Mouse (Mus musculus): ENCODE results near the gene Rnh1. TPM values are rescaled to one million over a fixed set of nuclear protein-coding genes. Genes with fewer than 3 reads are reported as not detected.

Gene Rnh1
- polyA plus RNA-seq, 1 experiment from 2014 or later = 165 TPM

MicroRNAs within 50 kb of the gene (microRNA counts, 519-probe panel; counts per million panel counts)
- 4,010 counts per million, percentile 78 among the panel's probes with 10 or more counts for microRNA mmu-miR-210

Small RNA genes lying within 50 kb of the gene (microRNA-seq; reads per million reads assigned to microRNA genes)
- 964 reads per million, percentile 72 among the genes with 10 or more reads in this experiment for gene Mir210

Other genes with a start within 250 kb of the Rnh1 start
- gene Pgghg, start 231.5 kb downstream of the Rnh1 start, polyA plus RNA-seq (2014; fragmentation: Nextera tagmentation; extraction: Ambion mirVana) = 28.7 and 31.0 TPM in 2 replicates
- gene Ifitm5, start 222.6 kb downstream of the Rnh1 start, polyA plus RNA-seq (2014; fragmentation: Nextera tagmentation; extraction: Ambion mirVana) = 2.0 and 2.6 TPM in 2 replicates
- gene Gm45717, start 216.9 kb downstream of the Rnh1 start, polyA plus RNA-seq (2014; fragmentation: Nextera tagmentation; extraction: Ambion mirVana) = not detected in 2 replicates
- gene Ifitm2, start 216.9 kb downstream of the Rnh1 start, polyA plus RNA-seq (2014; fragmentation: Nextera tagmentation; extraction: Ambion mirVana) = 1,395 and 1,501 TPM in 2 replicates
- gene Ifitm1, start 205.6 kb downstream of the Rnh1 start, polyA plus RNA-seq (2014; fragmentation: Nextera tagmentation; extraction: Ambion mirVana) = 241 and 289 TPM in 2 replicates
- 347 and 377 TPM in 2 replicates for gene Ifitm3, start 162.1 kb downstream of the Rnh1 start, polyA plus RNA-seq (2014; fragmentation: Nextera tagmentation; extraction: Ambion mirVana)
- 2.6 TPM in 1 of 2 replicates, not detected in the other for gene Ifitm6, start 154.9 kb downstream of the Rnh1 start, polyA plus RNA-seq (2014; fragmentation: Nextera tagmentation; extraction: Ambion mirVana)
- not detected in 2 replicates for gene Gm17387, start 143.7 kb downstream of the Rnh1 start, polyA plus RNA-seq (2014; fragmentation: Nextera tagmentation; extraction: Ambion mirVana)
- gene B4galnt4, start 111.8 kb downstream of the Rnh1 start, polyA plus RNA-seq (2014; fragmentation: Nextera tagmentation; extraction: Ambion mirVana) = 8.6 and 10.3 TPM in 2 replicates
- 20.2 and 21.1 TPM in 2 replicates for gene Pkp3, start 94.6 kb downstream of the Rnh1 start, polyA plus RNA-seq (2014; fragmentation: Nextera tagmentation; extraction: Ambion mirVana)
- 7.1 and 7.4 TPM in 2 replicates for gene Sigirr, start 72.3 kb downstream of the Rnh1 start, polyA plus RNA-seq (2014; fragmentation: Nextera tagmentation; extraction: Ambion mirVana)
- gene Ano9, start 55.1 kb downstream of the Rnh1 start, polyA plus RNA-seq (2014; fragmentation: Nextera tagmentation; extraction: Ambion mirVana) = 11.9 and 12.2 TPM in 2 replicates
- 65.1 and 67.3 TPM in 2 replicates for gene Ptdss2, start 50.5 kb downstream of the Rnh1 start, polyA plus RNA-seq (2014; fragmentation: Nextera tagmentation; extraction: Ambion mirVana)
- 79.4 and 85.5 TPM in 2 replicates for gene Hras, start 21.1 kb upstream of the Rnh1 start, polyA plus RNA-seq (2014; fragmentation: Nextera tagmentation; extraction: Ambion mirVana)
- 5.3 and 6.1 TPM in 2 replicates for gene Lrrc56, start 21.3 kb upstream of the Rnh1 start, polyA plus RNA-seq (2014; fragmentation: Nextera tagmentation; extraction: Ambion mirVana)
- gene Lmntd2, start 41.2 kb upstream of the Rnh1 start, polyA plus RNA-seq (2014; fragmentation: Nextera tagmentation; extraction: Ambion mirVana) = 1.7 and 2.3 TPM in 2 replicates
- gene Rassf7, start 43.0 kb upstream of the Rnh1 start, polyA plus RNA-seq (2014; fragmentation: Nextera tagmentation; extraction: Ambion mirVana) = 57.2 and 59.2 TPM in 2 replicates
- 69.0 and 72.1 TPM in 2 replicates for gene Phrf1, start 55.9 kb upstream of the Rnh1 start, polyA plus RNA-seq (2014; fragmentation: Nextera tagmentation; extraction: Ambion mirVana)
- 1.4 and 1.6 TPM in 2 replicates for gene Irf7, start 93.6 kb upstream of the Rnh1 start, polyA plus RNA-seq (2014; fragmentation: Nextera tagmentation; extraction: Ambion mirVana)
- gene Cdhr5, start 103.9 kb upstream of the Rnh1 start, polyA plus RNA-seq (2014; fragmentation: Nextera tagmentation; extraction: Ambion mirVana) = 1.6 and 1.7 TPM in 2 replicates
- 9.1 and 10.5 TPM in 2 replicates for gene Sct, start 106.3 kb upstream of the Rnh1 start, polyA plus RNA-seq (2014; fragmentation: Nextera tagmentation; extraction: Ambion mirVana)
- gene Drd4, start 119.1 kb upstream of the Rnh1 start, polyA plus RNA-seq (2014; fragmentation: Nextera tagmentation; extraction: Ambion mirVana) = 0.20 and 0.35 TPM in 2 replicates
- 80.2 and 82.9 TPM in 2 replicates for gene Deaf1, start 154.8 kb upstream of the Rnh1 start, polyA plus RNA-seq (2014; fragmentation: Nextera tagmentation; extraction: Ambion mirVana)
- gene Tmem80, start 154.9 kb upstream of the Rnh1 start, polyA plus RNA-seq (2014; fragmentation: Nextera tagmentation; extraction: Ambion mirVana) = 30.8 and 32.4 TPM in 2 replicates
- 28.1 and 30.6 TPM in 2 replicates for gene Eps8l2, start 166.0 kb upstream of the Rnh1 start, polyA plus RNA-seq (2014; fragmentation: Nextera tagmentation; extraction: Ambion mirVana)
- gene Taldo1, start 219.3 kb upstream of the Rnh1 start, polyA plus RNA-seq (2014; fragmentation: Nextera tagmentation; extraction: Ambion mirVana) = 252 and 262 TPM in 2 replicates
- gene Gatd1, start 241.3 kb upstream of the Rnh1 start, polyA plus RNA-seq (2014; fragmentation: Nextera tagmentation; extraction: Ambion mirVana) = 57.8 and 61.4 TPM in 2 replicates

All from stomach, embryonic 14.5 days (tissue).